Mouse (Mus musculus): ENCODE data around the gene Tmem232. TPM values are rescaled to one million over a fixed set of nuclear protein-coding genes. Genes with fewer than 3 reads are reported as not detected.

The Tmem232 gene
- polyA plus RNA-seq, 1 experiment = 0.34 TPM

- Histone ChIP-seq H3K4me1 (ENCODE audit: control insufficient read depth, insufficient read depth, low read length) (no peaks in the 10 kb centered on the region), H3K27me3 (ENCODE audit: control insufficient read depth, insufficient read depth, low read length) (no peaks in the 10 kb centered on the region), H3K27ac (ENCODE audit: insufficient read depth, low read length) (no peak overlapping the region), H3K4me3 (replicated peaks; ENCODE audit: insufficient read depth, low read depth, low read length) (no peak overlapping the region)
- 71% methylated on average over 9 of the region's 9 CpGs for WGBS
- no peak for DNase-seq
- TF ChIP-seq POLR2A (IDR thresholded peaks at IDR 0.05; ENCODE audit: borderline replicate concordance, insufficient read depth, low read length) (no peak), CTCF (IDR thresholded peaks at IDR 0.05; ENCODE audit: borderline replicate concordance, insufficient read depth, low read depth, low read length) (no peak)
Measured at GRCm38 (mm10) chr17:65384411-65384962, 156.1 kb downstream of the Tmem232 start.

GRCm38 (mm10) chr17:65370034-65370780 is 170.4 kb downstream of the Tmem232 start:
- Histone ChIP-seq H3K27me3 (ENCODE audit: control insufficient read depth, insufficient read depth, low read length) (no peaks in the 10 kb centered on the region), H3K4me3 (replicated peaks; ENCODE audit: insufficient read depth, low read depth, low read length) (no peak overlapping the region), H3K27ac (ENCODE audit: insufficient read depth, low read length) (no peak overlapping the region), H3K4me1 (ENCODE audit: control insufficient read depth, insufficient read depth, low read length) (no peaks in the 10 kb centered on the region)
- WGBS = 33% methylated on average over 7 of the region's 7 CpGs
- DNase-seq = no peak
- TF ChIP-seq CTCF (IDR thresholded peaks at IDR 0.05; ENCODE audit: borderline replicate concordance, insufficient read depth, low read depth, low read length) (no peak), POLR2A (IDR thresholded peaks at IDR 0.05; ENCODE audit: borderline replicate concordance, insufficient read depth, low read length) (no peak)

GRCm38 (mm10) chr17:65365535-65366254 is 174.9 kb downstream of the Tmem232 start:
- no peak for DNase-seq
- H3K4me1 ChIP-seq (ENCODE audit: control insufficient read depth, insufficient read depth, low read length) = no peaks in the 10 kb centered on the region
- no peak for TF ChIP-seq CTCF (IDR thresholded peaks at IDR 0.05; ENCODE audit: borderline replicate concordance, insufficient read depth, low read depth, low read length)
- TF ChIP-seq POLR2A (IDR thresholded peaks at IDR 0.05; ENCODE audit: borderline replicate concordance, insufficient read depth, low read length) = no peak
- no peak overlapping the region for H3K27ac ChIP-seq (ENCODE audit: insufficient read depth, low read length)
- H3K27me3 ChIP-seq (ENCODE audit: control insufficient read depth, insufficient read depth, low read length) = no peaks in the 10 kb centered on the region
- H3K4me3 ChIP-seq (replicated peaks; ENCODE audit: insufficient read depth, low read depth, low read length) = no peak overlapping the region
- WGBS = 23% methylated on average over 3 of the region's 3 CpGs

GRCm38 (mm10) chr17:65351836-65352235 is 188.7 kb downstream of the Tmem232 start:
- TF ChIP-seq POLR2A (IDR thresholded peaks at IDR 0.05; ENCODE audit: borderline replicate concordance, insufficient read depth, low read length) (no peak), CTCF (IDR thresholded peaks at IDR 0.05; ENCODE audit: borderline replicate concordance, insufficient read depth, low read depth, low read length) (no peak)
- no peak overlapping the region for H3K4me3 ChIP-seq (replicated peaks; ENCODE audit: insufficient read depth, low read depth, low read length)
- no peaks in the 10 kb centered on the region for H3K27me3 ChIP-seq (ENCODE audit: control insufficient read depth, insufficient read depth, low read length)
- H3K4me1 ChIP-seq (ENCODE audit: control insufficient read depth, insufficient read depth, low read length) = no peaks in the 10 kb centered on the region
- WGBS = 87% methylated on average over 8 of the region's 8 CpGs
- DNase-seq = no peak
- H3K27ac ChIP-seq (ENCODE audit: insufficient read depth, low read length) = no peak overlapping the region

- Histone ChIP-seq H3K4me1 (ENCODE audit: control insufficient read depth, insufficient read depth, low read length) (no peaks in the 10 kb centered on the region), H3K27ac (ENCODE audit: insufficient read depth, low read length) (no peak overlapping the region), H3K27me3 (ENCODE audit: control insufficient read depth, insufficient read depth, low read length) (no peaks in the 10 kb centered on the region), H3K4me3 (replicated peaks; ENCODE audit: insufficient read depth, low read depth, low read length) (no peak overlapping the region)
- no peak for DNase-seq
- TF ChIP-seq CTCF (IDR thresholded peaks at IDR 0.05; ENCODE audit: borderline replicate concordance, insufficient read depth, low read depth, low read length) (no peak), POLR2A (IDR thresholded peaks at IDR 0.05; ENCODE audit: borderline replicate concordance, insufficient read depth, low read length) (no peak)
- 64% methylated on average over 4 of the region's 4 CpGs for WGBS
Measured at GRCm38 (mm10) chr17:65340016-65340415, 200.6 kb downstream of the Tmem232 start.

GRCm38 (mm10) chr17:65330759-65331158 is 209.8 kb downstream of the Tmem232 start:
- TF ChIP-seq CTCF (IDR thresholded peaks at IDR 0.05; ENCODE audit: borderline replicate concordance, insufficient read depth, low read depth, low read length) (no peak), POLR2A (IDR thresholded peaks at IDR 0.05; ENCODE audit: borderline replicate concordance, insufficient read depth, low read length) (no peak)

GRCm38 (mm10) chr17:65325249-65325648 is 215.3 kb downstream of the Tmem232 start:
- Histone ChIP-seq H3K4me3 (replicated peaks; ENCODE audit: insufficient read depth, low read depth, low read length) (no peak overlapping the region), H3K27ac (ENCODE audit: insufficient read depth, low read length) (no peak overlapping the region), H3K4me1 (ENCODE audit: control insufficient read depth, insufficient read depth, low read length) (no peaks in the 10 kb centered on the region), H3K27me3 (ENCODE audit: control insufficient read depth, insufficient read depth, low read length) (no peaks in the 10 kb centered on the region)
- no peak for TF ChIP-seq POLR2A (IDR thresholded peaks at IDR 0.05; ENCODE audit: borderline replicate concordance, insufficient read depth, low read length)
- TF ChIP-seq CTCF (IDR thresholded peaks at IDR 0.05; ENCODE audit: borderline replicate concordance, insufficient read depth, low read depth, low read length) = peak; percentile 76
- WGBS = 24% methylated on average over 2 of the region's 2 CpGs
- peak; percentile 37 to 46 for DNase-seq

More at GRCm38 (mm10) chr17:65330759-65331158, 209.8 kb downstream of the Tmem232 start:
- no peak for DNase-seq
- no peaks in the 10 kb centered on the region for H3K27me3 ChIP-seq (ENCODE audit: control insufficient read depth, insufficient read depth, low read length)
- no peak overlapping the region for H3K4me3 ChIP-seq (replicated peaks; ENCODE audit: insufficient read depth, low read depth, low read length)
- no peaks in the 10 kb centered on the region for H3K4me1 ChIP-seq (ENCODE audit: control insufficient read depth, insufficient read depth, low read length)
- 97% methylated on average over 8 of the region's 8 CpGs for WGBS
- no peak overlapping the region for H3K27ac ChIP-seq (ENCODE audit: insufficient read depth, low read length)
